Mouse (Mus musculus): ENCODE measurements around the gene Irx5. TPM values are rescaled to one million over a fixed set of nuclear protein-coding genes. Genes with fewer than 3 reads are reported as not detected.
A peak's percentile ranks its signal among the peaks of the same experiment; 100 is the strongest.

The Irx5 gene
- polyA plus RNA-seq, 1 experiment from 2014 or later, result 16.0 TPM

DNA sequence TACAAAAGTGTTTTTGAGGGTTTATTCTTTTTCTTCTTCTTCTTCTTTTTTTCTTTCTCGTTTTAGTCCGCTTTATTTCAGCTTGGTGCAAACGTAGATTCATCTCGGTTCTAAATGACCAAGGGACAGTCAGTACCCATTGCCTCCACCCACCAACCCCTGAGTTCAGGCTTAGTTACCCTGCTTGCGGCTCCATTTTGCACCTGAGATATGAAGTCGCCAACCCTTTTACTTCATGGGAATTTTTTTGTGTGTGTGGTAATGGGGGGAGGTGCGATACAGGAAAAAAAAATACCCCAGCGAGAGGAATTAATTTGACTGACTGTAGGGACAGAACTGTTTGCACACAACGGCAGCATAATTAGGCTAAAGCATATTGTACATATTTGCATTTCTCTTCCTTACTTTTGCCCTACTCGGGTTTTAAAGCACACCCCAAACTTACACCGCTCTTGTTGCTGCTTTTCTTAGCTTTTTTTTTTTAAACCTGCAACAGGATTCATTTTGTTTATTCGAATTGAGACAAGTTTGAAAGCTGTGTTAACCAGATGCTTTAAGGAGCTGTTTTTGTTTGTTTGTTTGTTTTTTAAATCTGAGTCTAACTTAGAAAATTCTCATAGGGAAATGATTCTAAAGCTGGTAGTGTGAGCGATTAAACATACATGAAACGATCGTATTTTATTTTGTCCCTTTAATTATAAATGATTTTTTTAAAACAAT is 5.1 kb downstream of the Irx5 start:
- WGBS, result 4% methylated on average over 15 of the region's 15 CpGs
- Histone ChIP-seq H3K27me3 (peaks cover 18% of the 10 kb centered on the region), H3K9me3 (no peaks in the 10 kb centered on the region), H3K36me3 (no peaks in the 10 kb centered on the region), H3K4me1 (replicated peaks) (peaks cover 61% of the 10 kb centered on the region), H3K27ac (replicated peaks) (peak overlapping the region; percentile 59), H3K9ac (0 out of 2 replicates have a peak overlapping the region, but pooled peaks have one; percentile 11), H3K4me3 (peak overlapping the region; percentile 29), H3K4me2 (peak overlapping the region; percentile 50)
- ATAC-seq (ENCODE audit: low FRiP score, low read depth), result no peak

DNA sequence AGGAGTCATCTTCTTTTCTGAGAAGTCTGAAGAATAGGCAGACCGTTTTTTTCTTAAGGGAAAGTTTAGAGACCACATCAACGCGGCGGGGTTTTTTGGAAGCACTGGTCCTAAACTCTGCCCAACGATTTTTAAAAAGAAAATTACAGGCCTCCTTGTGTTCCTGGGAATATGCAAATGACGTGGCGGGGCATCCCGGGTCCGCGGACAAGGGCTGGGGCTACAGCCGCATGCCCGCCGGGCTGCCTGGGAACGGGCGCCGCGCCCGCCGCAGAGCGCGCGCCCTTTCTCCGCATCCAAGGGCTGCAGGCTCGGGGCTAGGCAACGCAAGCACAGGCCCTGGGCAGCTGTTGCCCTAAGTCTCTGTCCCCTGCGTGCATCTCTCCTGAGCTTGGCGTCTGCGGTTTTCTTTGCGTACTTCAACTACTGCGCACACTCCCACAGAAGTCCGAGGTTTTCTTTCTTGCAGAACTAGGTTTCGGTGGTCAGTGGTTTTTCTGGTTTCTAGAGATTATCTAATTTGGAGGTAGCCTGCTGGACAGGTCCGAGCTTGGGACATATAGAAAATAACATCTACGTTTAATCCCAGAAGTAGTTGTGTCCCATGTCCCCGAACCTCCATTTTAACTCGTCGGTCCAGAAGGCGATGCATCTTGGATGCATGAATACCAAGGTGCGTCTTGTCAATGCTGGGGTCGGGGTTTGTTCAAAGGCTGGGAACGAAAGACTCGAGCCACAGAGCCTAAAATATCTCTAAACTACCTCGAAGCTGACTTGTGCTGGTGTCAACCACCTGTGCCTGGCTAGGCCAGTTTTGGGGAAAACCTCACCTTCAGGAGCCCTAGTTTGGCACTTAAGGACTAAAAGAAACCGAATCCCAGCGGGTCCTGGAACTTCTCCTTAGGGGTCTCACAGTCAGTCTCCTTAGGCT is 6.1 kb downstream of the Irx5 start:
- H3K9me3 ChIP-seq, result no peaks in the 10 kb centered on the region
- peak overlapping the region; percentile 29 for H3K4me3 ChIP-seq
- H3K36me3 ChIP-seq, result no peaks in the 10 kb centered on the region
- H3K4me1 ChIP-seq (replicated peaks), result peaks cover 52% of the 10 kb centered on the region
- 4% methylated on average over 45 of the region's 45 CpGs for WGBS
- H3K9ac ChIP-seq, result peak overlapping the region; percentile 39
- H3K27ac ChIP-seq (replicated peaks), result peak overlapping the region; percentile 58
- peaks cover 27% of the 10 kb centered on the region for H3K27me3 ChIP-seq
- peak overlapping the region; percentile 50 for H3K4me2 ChIP-seq
- no peak for ATAC-seq (ENCODE audit: low FRiP score, low read depth)

DNA sequence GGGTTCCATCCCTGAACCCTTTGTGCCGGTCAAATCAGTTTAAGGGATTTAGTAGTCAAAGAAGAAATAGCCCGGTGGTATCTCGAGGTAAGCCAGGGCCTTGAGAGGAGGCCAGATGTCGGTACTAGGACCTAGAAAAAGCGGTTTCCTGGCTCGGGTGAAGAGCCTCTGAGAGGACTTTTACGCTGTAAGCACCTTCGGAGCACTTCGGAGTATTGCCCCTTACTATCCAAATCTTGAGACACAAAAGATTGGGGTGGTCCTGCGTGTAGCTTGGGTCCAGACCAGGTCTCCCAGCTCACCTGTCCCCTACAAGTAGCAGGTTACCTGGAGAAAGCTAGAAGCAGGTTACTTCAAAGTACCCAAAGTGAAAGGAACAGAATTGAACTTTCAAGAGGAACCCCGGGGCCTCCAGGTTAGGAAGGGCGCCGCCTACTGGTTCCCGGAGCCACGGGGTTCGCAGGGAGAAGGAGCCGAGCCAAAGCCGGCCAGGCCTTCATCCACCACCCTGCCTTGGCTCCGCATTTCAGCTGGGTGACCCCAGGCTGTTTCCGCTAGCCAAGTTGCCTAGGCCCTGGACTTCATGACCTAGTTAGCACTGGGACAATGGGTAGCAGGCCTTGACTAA is 6.8 kb downstream of the Irx5 start:
- Histone ChIP-seq H3K9me3 (no peaks in the 10 kb centered on the region), H3K27ac (replicated peaks) (peak overlapping the region; percentile 58)

GRCm38 (mm10) chr8:92364776-92365240 is 7.4 kb downstream of the Irx5 start:
- no peaks in the 10 kb centered on the region for H3K36me3 ChIP-seq
- H3K4me1 ChIP-seq (replicated peaks), result peaks cover 43% of the 10 kb centered on the region
- H3K9me3 ChIP-seq, result no peaks in the 10 kb centered on the region
- no peak for ATAC-seq (ENCODE audit: low FRiP score, low read depth)
- no peak overlapping the region for H3K9ac ChIP-seq
- peak overlapping the region; percentile 29 for H3K4me3 ChIP-seq
- WGBS, result 20% methylated on average over 20 of the region's 20 CpGs
- H3K27ac ChIP-seq (replicated peaks), result peak overlapping the region; percentile 31
- peaks cover 33% of the 10 kb centered on the region for H3K27me3 ChIP-seq
- H3K4me2 ChIP-seq, result peak overlapping the region; percentile 50

More for the DNA sequence above, 6.8 kb downstream of the Irx5 start:
- Histone ChIP-seq H3K27me3 (peaks cover 31% of the 10 kb centered on the region), H3K4me3 (peak overlapping the region; percentile 29), H3K4me1 (replicated peaks) (peaks cover 48% of the 10 kb centered on the region), H3K36me3 (no peaks in the 10 kb centered on the region), H3K9ac (0 out of 2 replicates have a peak overlapping the region, but pooled peaks have one; percentile 7), H3K4me2 (peak overlapping the region; percentile 50)
- 7% methylated on average over 20 of the region's 20 CpGs for WGBS
- ATAC-seq (ENCODE audit: low FRiP score, low read depth), result no peak

DNA sequence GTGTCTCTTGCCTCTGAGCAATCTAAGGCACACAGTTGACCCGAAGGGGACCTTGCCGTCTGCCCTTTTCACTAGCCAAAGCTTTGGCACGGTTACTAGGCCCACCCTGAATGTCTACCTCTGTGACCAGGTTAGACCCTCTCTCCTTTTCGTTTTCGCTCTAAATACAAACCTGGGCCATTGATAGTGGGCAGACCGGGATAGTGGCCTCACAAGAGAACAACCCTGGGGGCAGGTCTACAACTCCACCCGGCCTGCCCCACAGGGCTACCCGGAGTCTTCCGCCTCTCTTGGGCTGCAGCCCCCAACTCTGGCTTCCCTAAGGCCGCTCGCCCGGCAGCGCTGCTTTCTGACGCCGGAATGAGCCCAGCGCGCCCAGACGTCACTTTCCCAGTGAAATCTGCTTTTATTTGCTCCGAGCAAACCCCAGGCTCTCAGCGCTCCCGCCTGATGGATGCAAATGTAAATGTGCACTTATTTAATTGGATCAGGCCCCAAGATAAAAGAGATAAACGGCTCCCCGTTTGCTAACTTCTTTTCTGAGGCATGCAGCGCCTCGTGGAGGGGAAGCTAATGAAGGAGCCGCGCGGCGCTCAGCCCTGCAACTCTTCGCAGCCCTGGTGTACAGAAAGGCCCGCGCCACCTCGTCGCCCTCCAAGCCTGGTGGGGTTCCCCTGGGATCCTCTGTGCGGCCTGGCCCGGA is 8.0 kb downstream of the Irx5 start:
- Histone ChIP-seq H3K4me3 (peak overlapping the region; percentile 29), H3K27me3 (peaks cover 33% of the 10 kb centered on the region), H3K4me2 (peak overlapping the region; percentile 50), H3K9me3 (no peaks in the 10 kb centered on the region), H3K4me1 (replicated peaks) (peaks cover 37% of the 10 kb centered on the region), H3K9ac (0 out of 2 replicates have a peak overlapping the region, but pooled peaks have one; percentile 1), H3K27ac (replicated peaks) (peak overlapping the region; percentile 31; the same call in 1 of the 2 replicates), H3K36me3 (no peaks in the 10 kb centered on the region)
- WGBS, result 6% methylated on average over 36 of the region's 36 CpGs
- ATAC-seq (ENCODE audit: low FRiP score, low read depth), result no peak

GRCm38 (mm10) chr8:92365944-92366735 is 8.7 kb downstream of the Irx5 start:
- H3K4me1 ChIP-seq (replicated peaks), result peaks cover 35% of the 10 kb centered on the region
- H3K9ac ChIP-seq, result no peak overlapping the region
- H3K27me3 ChIP-seq, result peaks cover 33% of the 10 kb centered on the region
- peak overlapping the region; percentile 50 for H3K4me2 ChIP-seq
- WGBS, result 14% methylated on average over 26 of the region's 26 CpGs
- H3K36me3 ChIP-seq, result no peaks in the 10 kb centered on the region
- ATAC-seq (ENCODE audit: low FRiP score, low read depth), result peak; percentile 27; the same call in 1 of the 2 replicates
- no peaks in the 10 kb centered on the region for H3K9me3 ChIP-seq
- H3K4me3 ChIP-seq, result peak overlapping the region; percentile 29; the same call in 1 of the 2 replicates
- H3K27ac ChIP-seq (replicated peaks), result no peak overlapping the region; the same call in 1 of the 2 replicates

GRCm38 (mm10) chr8:92366736-92367267 is 9.4 kb downstream of the Irx5 start:
- Histone ChIP-seq H3K4me2 (peak overlapping the region; percentile 50), H3K36me3 (no peaks in the 10 kb centered on the region), H3K27me3 (peaks cover 33% of the 10 kb centered on the region), H3K27ac (replicated peaks) (no peak overlapping the region), H3K4me3 (0 out of 2 replicates have a peak overlapping the region, but pooled peaks have one; percentile 10), H3K9ac (no peak overlapping the region), H3K4me1 (replicated peaks) (peaks cover 35% of the 10 kb centered on the region), H3K9me3 (no peaks in the 10 kb centered on the region)
- peak; percentile 46; the same call in 1 of the 2 replicates for ATAC-seq (ENCODE audit: low FRiP score, low read depth)
- WGBS, result 8% methylated on average over 20 of the region's 20 CpGs

DNA sequence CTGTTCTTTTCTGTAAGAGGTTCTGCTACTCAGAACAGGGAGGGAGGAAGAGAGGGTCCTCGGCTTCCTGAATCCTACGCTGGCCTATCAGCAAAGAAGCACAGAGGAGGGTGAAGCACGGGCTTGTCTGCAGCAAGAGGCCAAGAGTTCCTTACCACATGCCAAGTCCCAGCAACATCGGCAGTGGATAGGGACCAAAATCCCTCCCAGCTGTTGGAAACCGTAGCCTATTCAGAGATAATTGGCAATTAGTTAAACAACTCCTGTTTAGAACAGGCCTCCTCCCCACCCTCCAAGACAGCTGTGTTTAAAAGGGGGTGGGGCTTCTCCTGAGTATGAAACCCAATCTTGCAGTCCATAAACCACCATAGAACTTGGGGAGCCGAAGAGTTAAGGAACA is 22.1 kb downstream of the Irx5 start:
- WGBS, result 51% methylated on average over 6 of the region's 6 CpGs
- H3K9ac ChIP-seq, result no peak overlapping the region
- ATAC-seq (ENCODE audit: low FRiP score, low read depth), result no peak
- peaks cover 8% of the 10 kb centered on the region for H3K27me3 ChIP-seq
- H3K27ac ChIP-seq (replicated peaks), result no peak overlapping the region
- no peaks in the 10 kb centered on the region for H3K36me3 ChIP-seq
- H3K4me1 ChIP-seq (replicated peaks), result no peaks in the 10 kb centered on the region
- no peaks in the 10 kb centered on the region for H3K9me3 ChIP-seq
- no peak overlapping the region for H3K4me3 ChIP-seq
- H3K4me2 ChIP-seq, result no peak overlapping the region

GRCm38 (mm10) chr8:92380571-92380970 is 23.1 kb downstream of the Irx5 start:
- Histone ChIP-seq H3K9ac (no peak overlapping the region), H3K9me3 (no peaks in the 10 kb centered on the region), H3K4me1 (replicated peaks) (peaks cover 4% of the 10 kb centered on the region), H3K36me3 (no peaks in the 10 kb centered on the region), H3K27me3 (peaks cover 8% of the 10 kb centered on the region; the same call in 1 of the 2 replicates), H3K27ac (replicated peaks) (no peak overlapping the region), H3K4me3 (no peak overlapping the region), H3K4me2 (no peak overlapping the region)
- WGBS, result 51% methylated on average over 2 of the region's 2 CpGs
- no peak for ATAC-seq (ENCODE audit: low FRiP score, low read depth)

DNA sequence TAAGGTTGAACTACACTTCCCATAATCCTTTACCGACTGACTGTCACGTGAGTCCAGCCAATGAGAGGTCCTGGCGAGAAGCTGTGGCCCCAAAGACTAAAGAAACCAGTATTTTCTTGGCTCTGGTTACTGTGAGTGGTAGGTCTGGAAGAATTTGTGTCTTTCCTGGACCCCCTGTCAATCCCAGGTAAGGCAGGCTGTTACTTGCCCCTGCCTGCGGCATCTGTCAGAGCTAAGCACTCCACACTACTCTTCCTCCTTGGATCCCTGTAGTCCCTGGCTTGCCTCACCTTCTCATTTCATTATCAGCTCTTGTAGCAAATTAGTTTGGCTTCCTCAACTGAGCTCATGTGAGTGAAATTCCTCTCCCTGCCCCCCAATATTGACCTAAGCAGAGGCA is 30.5 kb downstream of the Irx5 start:
- ATAC-seq (ENCODE audit: low FRiP score, low read depth), result no peak
- Histone ChIP-seq H3K4me3 (no peak overlapping the region), H3K9ac (no peak overlapping the region), H3K4me2 (no peak overlapping the region), H3K9me3 (no peaks in the 10 kb centered on the region), H3K27me3 (no peaks in the 10 kb centered on the region), H3K27ac (replicated peaks) (no peak overlapping the region), H3K4me1 (replicated peaks) (peaks cover 4% of the 10 kb centered on the region), H3K36me3 (no peaks in the 10 kb centered on the region)
- whole genome bisulfite sequencing, result 92% methylated on average over 4 of the region's 4 CpGs
